Mouse (Mus musculus) adrenal gland, postnatal 36 days (tissue): ENCODE results near the gene Ptpn1. TPM values are rescaled to one million over a fixed set of nuclear protein-coding genes. Genes with fewer than 3 reads are reported as not detected.

Source experiments
- DNase-seq, 2 experiments: peaks; one replicate each; pipeline ENCODE4 v3.0.0; 2021; ENCODE audit warnings: mixed read lengths in 1 of 2
- total RNA-seq, 2 experiments: library from RNA; stranded (reverse); gene quantifications; 2 replicates each; pipeline ENCODE4 v1.2.3; 2021

Ptpn1 gene
- total RNA-seq, 2 experiments from 2014 or later, result 57.2 to 65.2 TPM

GRCm38 (mm10) chr2:168008132-168008531, 76.3 kb downstream of the Ptpn1 start:
- DNase-seq, result no peak

- DNase-seq, result peak; percentile 79 to 91
Measured at GRCm38 (mm10) chr2:168009936-168010668, 78.2 kb downstream of the Ptpn1 start, which contains the start of gene Ripor3. TSS of gene Ripor3 (minus strand) at chr2:168010618.

- no peak for DNase-seq
Measured at GRCm38 (mm10) chr2:168010893-168011292, 79.0 kb downstream of the Ptpn1 start.

DNA sequence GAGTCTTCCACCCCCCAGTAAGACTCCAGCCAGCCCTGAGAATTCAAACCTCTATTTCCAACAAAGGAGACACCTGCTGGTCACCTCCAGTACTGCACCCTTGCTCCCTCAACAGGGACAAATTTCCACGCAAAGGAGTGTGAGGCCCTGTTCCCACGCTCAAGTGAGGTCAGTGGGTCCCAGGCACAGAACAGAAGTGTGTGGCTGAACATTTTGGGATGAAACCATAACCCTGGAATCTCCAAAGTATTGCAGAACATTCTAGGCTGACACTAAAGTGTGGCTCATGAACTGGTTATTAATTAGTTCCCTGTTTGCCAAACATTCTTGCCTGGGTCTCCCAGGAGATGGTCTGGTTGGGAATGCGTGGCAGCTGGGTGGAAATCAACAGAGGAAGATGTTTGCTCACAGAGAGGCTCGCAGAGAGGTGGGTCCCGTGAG, 85.1 kb downstream of the Ptpn1 start:
- DNase-seq, result peak; percentile 72 to 80

GRCm38 (mm10) chr2:168019201-168019715, 87.4 kb downstream of the Ptpn1 start:
- DNase-seq, result peak; percentile 67 to 69

GRCm38 (mm10) chr2:168023763-168024402, 92.0 kb downstream of the Ptpn1 start:
- no peak for DNase-seq

DNA sequence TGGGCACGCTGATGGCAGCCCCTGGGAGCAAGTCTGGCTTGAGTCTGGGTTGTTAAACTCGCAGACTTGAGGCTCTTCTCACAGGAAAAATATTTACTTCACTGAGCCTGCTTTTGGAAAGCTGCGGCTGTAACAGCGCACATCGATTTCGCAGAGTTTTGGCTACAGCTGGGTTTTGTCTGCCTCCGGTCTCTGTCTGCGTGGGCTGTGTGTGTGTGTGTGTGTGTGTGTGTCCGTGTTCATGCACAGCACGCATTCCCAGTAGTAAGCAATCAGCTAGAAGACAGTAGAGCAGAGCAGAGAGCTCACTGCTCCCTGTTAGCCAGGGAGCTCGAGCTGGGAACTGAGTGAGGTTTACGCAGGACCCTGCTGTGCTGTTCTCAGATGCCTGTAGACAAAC, 93.3 kb downstream of the Ptpn1 start:
- DNase-seq, result no peak

DNA sequence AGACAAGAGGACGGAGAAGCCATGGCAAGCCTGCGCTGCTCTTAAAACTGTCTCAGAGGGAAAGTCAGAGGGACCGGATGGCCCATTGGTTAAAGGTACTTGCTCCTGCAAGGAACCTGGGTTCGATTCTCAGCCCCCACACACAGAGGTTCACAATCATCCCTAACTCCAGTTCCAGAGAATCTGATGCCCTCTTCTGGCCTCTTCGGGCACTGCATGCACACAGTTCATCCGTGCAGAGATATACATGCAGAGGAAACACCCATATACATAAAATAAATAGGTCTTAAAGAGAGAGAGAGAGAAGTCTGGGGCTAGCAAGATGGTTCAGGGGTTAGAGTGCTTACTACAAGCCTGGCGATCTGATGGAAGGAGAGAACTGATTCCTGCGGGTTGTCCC, 94.0 kb downstream of the Ptpn1 start:
- DNase-seq, result no peak

DNA sequence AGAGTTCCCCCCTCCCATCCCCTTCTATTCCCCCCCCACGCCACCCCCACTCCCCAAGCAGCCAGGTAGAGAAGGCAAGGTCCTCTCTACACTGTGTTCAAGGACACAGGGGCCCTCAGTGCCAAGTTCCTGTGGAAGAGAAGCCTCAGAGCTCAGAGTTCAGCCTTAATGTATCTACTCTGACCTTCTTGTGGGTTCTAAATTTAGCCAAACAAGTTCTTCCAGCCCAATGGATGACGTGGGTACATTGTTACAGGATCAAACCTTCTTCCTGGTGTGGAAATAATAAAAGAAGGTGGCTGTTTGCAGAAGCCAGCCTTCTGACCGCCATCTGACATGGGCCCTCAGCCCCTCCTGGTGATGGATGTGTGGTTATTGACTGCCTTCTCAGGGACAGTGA, 94.6 kb downstream of the Ptpn1 start:
- no peak for DNase-seq

GRCm38 (mm10) chr2:168028376-168028775, 96.5 kb downstream of the Ptpn1 start:
- no peak for DNase-seq

Other genes starting within 250 kb of the Ptpn1 start
- 100 to 1,000 TPM; 357 to 631 TPM for gene Cebpb, start 243.1 kb upstream of the Ptpn1 start, total RNA-seq
- gene Tmem189, start 242.2 kb upstream of the Ptpn1 start, total RNA-seq, result 10 to 100 TPM; 27.2 to 34.3 TPM
- 1 to 10 TPM; 2.1 TPM for gene Ripor3, start 78.6 kb downstream of the Ptpn1 start, total RNA-seq
- gene Pard6b, start 148.9 kb downstream of the Ptpn1 start, total RNA-seq, result 1 to 10 TPM in 1 of 2 experiments, under 1 TPM in 1; 0.99 to 1.3 TPM